20 mouse cellular contexts compared by ENCODE assay signal in the genomic region with DNA sequence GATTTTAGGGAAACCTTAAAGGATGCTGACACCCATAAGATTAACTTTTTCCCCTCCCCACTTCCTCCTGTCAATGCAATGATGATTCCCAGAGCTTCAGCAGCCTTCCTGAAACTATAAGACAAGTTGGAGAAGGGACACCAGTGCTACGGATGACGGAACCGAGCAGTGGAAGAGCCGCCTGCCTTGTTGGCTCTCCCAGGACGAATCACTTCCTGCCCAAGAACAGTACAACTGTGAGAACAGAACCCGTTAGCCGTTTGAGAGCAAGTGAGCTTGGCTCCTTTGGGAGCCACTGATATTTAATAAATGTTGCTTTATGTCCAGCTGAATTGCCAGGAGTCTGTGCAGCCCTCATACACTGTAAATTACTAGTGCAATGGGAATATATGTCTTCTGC.
A peak's percentile ranks its signal among the peaks of the same experiment; 100 is the strongest.
DNase-seq lines count a peak whose midpoint lies in the region; ATAC-seq lines count a peak whose summit lies in the region.
"Had no signal": no experiment of that assay in that cellular context is flagged by ENCODE, and none has a peak within 500 bp of the region (broad histone marks: within the 10 kb centered on the region; RNA-seq: fewer than 3 reads in every experiment).

No protein-coding gene starts in this region.

- no peak overlapping the region for H3K4me3 ChIP-seq in heart, embryonic 10.5 days
- H3K4me3 ChIP-seq in heart, embryonic 12.5 days = no peak overlapping the region
- H3K4me3 ChIP-seq in heart, embryonic 16.5 days (ENCODE audit: low read length) = no peak overlapping the region
- H3K4me3 ChIP-seq: embryonic facial prominence, embryonic 10.5 days; erythroblast, embryonic 14.5 days; forebrain, embryonic 10.5 days; forebrain, embryonic 15.5 days; hindbrain, embryonic 15.5 days had no signal

- intact Hi-C loops in heart, postnatal 25 days (cut with DNase I) = no loop called here

- H3K4me1 ChIP-seq in heart, embryonic 10.5 days = peaks cover 32% of the 10 kb centered on the region
- peaks cover 24% of the 10 kb centered on the region for H3K4me1 ChIP-seq in heart, embryonic 12.5 days (replicated peaks)
- peaks cover 16% of the 10 kb centered on the region for H3K4me1 ChIP-seq in heart, embryonic 16.5 days (ENCODE audit: control insufficient read depth, insufficient read depth, low read length)
- H3K4me1 ChIP-seq: forebrain, embryonic 15.5 days had no signal

- no peak overlapping the region for H3K4me2 ChIP-seq in heart, embryonic 12.5 days
- no peak overlapping the region for H3K4me2 ChIP-seq in heart, embryonic 16.5 days (ENCODE audit: low read depth, low read length)
- H3K4me2 ChIP-seq: forebrain, embryonic 15.5 days; hindbrain, embryonic 15.5 days had no signal

- H3K36me3 ChIP-seq in heart, embryonic 10.5 days = no peaks in the 10 kb centered on the region
- H3K36me3 ChIP-seq in heart, embryonic 12.5 days = no peaks in the 10 kb centered on the region
- H3K36me3 ChIP-seq in heart, embryonic 16.5 days (ENCODE audit: control insufficient read depth, insufficient read depth) = no peaks in the 10 kb centered on the region
- H3K36me3 ChIP-seq: embryonic facial prominence, embryonic 10.5 days; forebrain, embryonic 10.5 days; forebrain, embryonic 15.5 days; hindbrain, embryonic 15.5 days had no signal

- 39% methylated on average over 7 of the region's 7 CpGs for WGBS in heart, embryonic 10.5 days
- WGBS in heart, embryonic 12.5 days = 44% methylated on average over 7 of the region's 7 CpGs
- WGBS in heart, embryonic 16.5 days = 50% methylated on average over 7 of the region's 7 CpGs

- no peak for DNase-seq in heart, embryonic 10.5 days (ENCODE audit: low spot score)
- no peak for DNase-seq in heart, postnatal 25 days (ENCODE audit: low spot score)
- DNase-seq in 3T3-L1 (ENCODE audit: low read depth, low spot score) = peak; percentile 49
- peak; percentile 50 for DNase-seq in induced T-regulatory cell, adult 2 months (ENCODE audit: low read depth)
- DNase-seq in B cell, adult 2 months = no peak
- DNase-seq: adrenal gland, adult 8-10 months; adrenal gland, postnatal 36 days; cerebellum, adult 2 months; cerebellum, postnatal 10 days; gastrocnemius, postnatal 36 days; heart, adult 11 months had no signal

- H3K27ac ChIP-seq in heart, embryonic 10.5 days = 0 out of 2 replicates have a peak overlapping the region, but pooled peaks have one; percentile 23
- H3K27ac ChIP-seq in heart, embryonic 12.5 days (ENCODE audit: poor library complexity, severe bottlenecking) = no peak overlapping the region
- H3K27ac ChIP-seq in heart, embryonic 16.5 days (ENCODE audit: low read length) = peak overlapping the region; percentile 51
- H3K27ac ChIP-seq: embryonic facial prominence, embryonic 10.5 days; forebrain, embryonic 10.5 days; forebrain, embryonic 15.5 days; hindbrain, embryonic 15.5 days had no signal

- H3K9ac ChIP-seq in heart, embryonic 12.5 days = no peak overlapping the region
- no peak overlapping the region for H3K9ac ChIP-seq in heart, embryonic 16.5 days (ENCODE audit: low read length)
- H3K9ac ChIP-seq: forebrain, embryonic 15.5 days; hindbrain, embryonic 15.5 days had no signal

- no peaks in the 10 kb centered on the region for H3K9me3 ChIP-seq in heart, embryonic 10.5 days
- no peaks in the 10 kb centered on the region for H3K9me3 ChIP-seq in heart, embryonic 12.5 days (replicated peaks)
- 0 out of 2 replicates have a peak, but pooled peaks cover 5% of the 10 kb centered on the region for H3K9me3 ChIP-seq in heart, embryonic 16.5 days (replicated peaks; ENCODE audit: control insufficient read depth, low read length)
- H3K9me3 ChIP-seq: embryonic facial prominence, embryonic 10.5 days; forebrain, embryonic 10.5 days; forebrain, embryonic 15.5 days; hindbrain, embryonic 15.5 days had no signal

- no peak for ATAC-seq in heart, embryonic 12.5 days (ENCODE audit: insufficient number of reproducible peaks, low FRiP score)
- 0 out of 2 replicates have a peak, but pooled peaks have one; percentile 38 for ATAC-seq in heart, embryonic 16.5 days (replicated peaks; ENCODE audit: extremely low read depth, insufficient read depth, low FRiP score)
- ATAC-seq: forebrain, embryonic 15.5 days; inflammation-experienced regulatory T-cells, adult 6 months; intestine, postnatal 0 days had no signal

- H3K27me3 ChIP-seq in heart, embryonic 10.5 days (ENCODE audit: insufficient read depth, poor library complexity, severe bottlenecking) = no peaks in the 10 kb centered on the region
- H3K27me3 ChIP-seq in heart, embryonic 12.5 days (replicated peaks) = no peaks in the 10 kb centered on the region
- H3K27me3 ChIP-seq in heart, embryonic 16.5 days (ENCODE audit: control insufficient read depth, insufficient read depth, low read length) = no peaks in the 10 kb centered on the region
- H3K27me3 ChIP-seq: forebrain, embryonic 15.5 days; hindbrain, embryonic 15.5 days had no signal

Comparison
In these comparisons a context has a peak if more than half of its experiments do, and no peak if none do; other contexts are left out.
1. DNase-seq: peak in 3T3-L1 (single experiment) and induced T-regulatory cell, adult 2 months (single experiment); none in heart, embryonic 10.5 days (single experiment), heart, postnatal 25 days (single experiment) and B cell, adult 2 months (0 of 2).